Mouse (Mus musculus) thymus, adult 2 months (tissue): Measurements from ENCODE around the gene Cdc42bpa.

Experiments
- CTCF ChIP-seq: fragments of 200-500 bp; IDR thresholded peaks from 2 replicates; pipeline ENCODE4 v1.5.1; 2012; ENCODE audit warnings: mild to moderate bottlenecking, control low read depth, low read length, moderate library complexity, borderline replicate concordance; ENCODE audit not compliant: control insufficient read depth, poor library complexity, insufficient read depth; ENCODE audit errors: extremely low read depth
- POLR2A ChIP-seq: fragments of 200-500 bp; IDR thresholded peaks from 2 replicates; pipeline ENCODE4 v1.6.1; 2012; ENCODE audit warnings: mild to moderate bottlenecking, low read length, control low read depth, moderate library complexity; ENCODE audit not compliant: control insufficient read depth, poor library complexity, insufficient read depth; ENCODE audit errors: extremely low read depth

DNA sequence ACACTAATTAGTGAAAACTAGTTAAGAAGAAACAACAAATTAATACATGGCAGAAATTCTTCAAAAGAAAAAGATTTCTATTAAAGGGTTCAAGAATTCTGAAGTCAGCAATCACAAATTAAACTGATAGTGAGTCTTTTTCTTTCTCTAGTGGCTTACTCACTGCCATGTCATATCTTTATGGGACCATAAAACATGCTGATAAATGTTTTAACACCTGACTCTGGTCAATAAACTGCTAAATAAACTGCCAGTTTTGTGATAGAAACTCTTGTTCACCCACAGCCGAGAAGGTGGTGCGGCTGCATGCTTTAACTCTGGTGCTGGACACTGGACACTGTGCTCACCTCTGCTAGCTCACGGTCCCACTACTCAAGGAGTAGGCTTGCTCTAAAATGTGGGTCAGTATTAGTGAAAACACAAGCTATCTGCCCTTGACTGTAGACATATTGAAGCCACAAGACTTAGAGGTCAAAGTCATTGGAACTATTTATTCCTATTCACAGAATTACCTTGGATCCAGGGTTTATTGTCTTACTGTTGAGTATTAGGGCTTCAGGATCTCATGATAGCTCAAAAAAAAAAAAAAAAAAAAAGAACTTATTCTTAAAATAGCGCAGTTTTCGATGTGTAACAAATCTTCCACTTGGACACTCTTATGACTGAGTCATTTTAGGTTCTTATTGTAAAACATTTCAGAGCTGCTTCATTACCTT is 168.0 kb downstream of the Cdc42bpa start:
- TF ChIP-seq CTCF (no peak), POLR2A (no peak)
